Mouse (Mus musculus) T-helper 17 cell (primary cell): ENCODE results near the gene Tns3.

ENCODE experiments used
- in situ Hi-C, 2 experiments: fragments of 300-600 bp; cut with MboI, MseI; formaldehyde crosslinking; loops; 1 replicate in 1 of 2; 2 replicates in 1 of 2; pipeline ENCODE4 v1.15.1; 2025; ENCODE audit warnings: high pct_unique_total_duplicates in 2 of 2

Tns3 gene

DNA sequence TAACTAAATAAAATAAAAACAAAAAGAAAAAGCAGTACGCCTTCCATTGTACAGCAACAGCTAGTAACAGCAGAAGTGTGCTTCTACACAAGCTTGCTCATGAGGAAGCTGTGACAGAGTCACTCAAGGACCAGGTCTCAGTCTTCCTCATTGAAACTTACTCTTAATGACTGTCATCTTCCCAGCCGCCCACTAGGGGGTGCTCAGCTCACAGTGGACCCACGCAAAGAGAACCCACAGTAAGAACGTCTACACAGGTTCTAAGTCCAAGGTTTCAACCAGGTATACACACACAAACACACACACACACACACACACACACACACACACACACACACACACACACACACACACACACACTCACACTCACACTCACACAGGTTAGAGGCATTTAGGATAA lies 129.4 kb downstream of the Tns3 start:
- in situ Hi-C loops, result loop anchor here (5.0 to 25.0 kb wide), 5 partner anchors 322 to 602 kb away; partner anchors contain the start of gene Pkd1l1 (in 1 of the 2)

DNA sequence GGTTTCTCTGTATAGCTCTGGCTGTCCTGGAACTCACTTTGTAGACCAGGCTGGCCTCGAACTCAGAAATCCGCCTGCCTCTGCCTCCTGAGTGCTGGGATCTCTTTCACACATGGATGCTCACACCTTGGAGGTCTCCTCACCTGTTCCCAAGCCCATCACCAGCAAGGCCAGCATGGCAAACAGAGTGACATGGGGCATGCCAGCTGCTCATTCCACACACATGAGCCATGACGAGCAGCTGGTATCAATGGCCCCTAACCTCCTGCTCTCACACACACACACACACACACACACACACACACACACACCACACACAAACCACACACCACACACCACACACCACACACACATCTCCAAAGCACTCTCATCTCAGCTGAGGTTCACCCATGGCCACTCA lies 131.6 kb downstream of the Tns3 start:
- in situ Hi-C loops, result loop anchor here (5.0 to 25.0 kb wide), 5 partner anchors 325 to 605 kb away; partner anchors contain the start of gene Pkd1l1 (in 1 of the 2)

DNA sequence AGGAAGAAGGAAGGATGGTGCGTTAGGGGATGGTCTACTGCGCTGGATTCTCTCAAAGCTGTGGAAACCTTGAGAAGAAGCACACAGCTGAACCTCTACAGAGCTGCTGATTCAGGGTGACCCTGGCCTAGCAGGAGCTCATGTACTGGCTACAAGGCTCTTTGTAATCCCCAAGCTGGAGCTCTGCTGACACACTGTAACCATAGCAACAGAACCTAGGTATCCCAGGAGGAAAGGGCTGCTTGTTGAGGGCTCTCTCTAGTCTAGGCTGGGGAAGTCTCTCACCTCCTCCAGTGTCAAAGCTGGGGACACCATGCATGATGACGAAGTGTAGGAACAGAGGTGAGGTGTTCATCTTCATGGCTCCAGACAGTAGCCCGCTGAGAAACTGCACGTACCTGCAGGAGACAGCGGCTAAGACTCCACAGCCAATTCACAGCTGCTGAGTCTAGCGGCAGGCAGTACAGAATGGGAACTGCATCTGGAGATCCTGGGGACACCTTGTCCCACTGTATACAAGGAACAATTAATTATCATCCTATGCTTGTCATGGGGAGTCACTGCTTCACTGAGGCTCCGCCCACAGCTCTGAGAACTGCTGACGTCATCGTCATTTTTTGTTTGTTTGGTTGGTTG lies 132.1 kb downstream of the Tns3 start:
- in situ Hi-C loops, result loop anchor here (5.0 to 25.0 kb wide), 5 partner anchors 325 to 605 kb away; partner anchors contain the start of gene Pkd1l1 (in 1 of the 2)

GRCm38 (mm10) chr11:8530506-8530905 lies 133.8 kb downstream of the Tns3 start:
- in situ Hi-C loops, result loop anchor here (5.0 to 25.0 kb wide), 5 partner anchors 327 to 607 kb away; partner anchors contain the start of gene Pkd1l1 (in 1 of the 2)

DNA sequence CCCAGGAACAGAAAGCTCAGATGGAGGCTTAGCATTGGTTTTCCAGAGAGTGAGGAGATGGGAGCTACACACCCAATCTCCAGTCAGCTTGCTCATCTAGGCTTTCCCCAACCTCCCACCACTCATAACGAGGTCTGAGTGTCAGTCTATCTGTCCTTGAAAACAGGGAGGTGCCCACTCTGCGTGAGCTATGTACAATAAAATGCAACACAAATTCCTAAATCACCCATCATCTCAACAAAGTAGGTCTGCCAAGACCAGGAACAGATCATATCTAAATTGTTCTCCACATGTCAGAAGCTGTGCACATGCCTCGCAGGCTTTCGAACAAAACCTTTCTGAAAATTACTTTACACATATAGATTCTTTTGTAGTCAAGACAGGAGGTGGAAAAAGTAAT lies 134.3 kb downstream of the Tns3 start:
- in situ Hi-C loops, result loop anchor here (5.0 to 25.0 kb wide), 5 partner anchors 327 to 607 kb away; partner anchors contain the start of gene Pkd1l1 (in 1 of the 2)

DNA sequence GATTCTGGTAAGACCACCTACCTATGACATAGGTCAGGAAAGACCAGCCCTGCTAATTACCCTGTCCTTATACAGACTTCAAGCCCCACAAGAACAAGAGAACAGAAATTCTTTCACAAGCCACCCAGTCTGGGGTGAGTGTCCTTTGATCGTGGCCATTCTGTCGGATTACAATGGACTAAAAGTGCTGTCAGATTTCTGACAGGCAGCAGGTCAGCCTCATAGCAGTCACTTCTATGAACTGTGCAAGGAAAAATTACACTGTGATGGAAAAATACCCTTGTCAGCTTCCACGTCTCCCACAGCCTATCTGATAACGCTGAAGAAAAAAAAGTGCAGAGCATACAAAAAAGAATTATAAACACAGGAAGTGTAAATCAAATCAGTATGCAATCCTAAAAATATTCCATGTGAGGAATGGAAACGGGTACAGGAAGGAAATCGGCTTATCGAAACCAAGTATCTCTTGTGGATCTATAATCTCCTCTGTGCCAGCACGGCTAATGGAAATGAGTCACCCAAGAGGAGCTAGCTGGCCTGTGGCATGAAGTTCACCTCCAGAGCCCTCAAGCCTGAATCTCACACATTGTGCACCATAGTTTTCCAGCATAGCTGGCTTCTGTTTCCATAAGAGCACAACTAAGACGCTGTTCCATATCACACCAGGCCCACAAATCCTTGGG lies 138.7 kb downstream of the Tns3 start:
- in situ Hi-C loops, result loop anchor here in 1 of 2 experiments (25.0 kb wide), 1 partner anchor 437 kb away; the partner anchor contains the start of gene Pkd1l1

DNA sequence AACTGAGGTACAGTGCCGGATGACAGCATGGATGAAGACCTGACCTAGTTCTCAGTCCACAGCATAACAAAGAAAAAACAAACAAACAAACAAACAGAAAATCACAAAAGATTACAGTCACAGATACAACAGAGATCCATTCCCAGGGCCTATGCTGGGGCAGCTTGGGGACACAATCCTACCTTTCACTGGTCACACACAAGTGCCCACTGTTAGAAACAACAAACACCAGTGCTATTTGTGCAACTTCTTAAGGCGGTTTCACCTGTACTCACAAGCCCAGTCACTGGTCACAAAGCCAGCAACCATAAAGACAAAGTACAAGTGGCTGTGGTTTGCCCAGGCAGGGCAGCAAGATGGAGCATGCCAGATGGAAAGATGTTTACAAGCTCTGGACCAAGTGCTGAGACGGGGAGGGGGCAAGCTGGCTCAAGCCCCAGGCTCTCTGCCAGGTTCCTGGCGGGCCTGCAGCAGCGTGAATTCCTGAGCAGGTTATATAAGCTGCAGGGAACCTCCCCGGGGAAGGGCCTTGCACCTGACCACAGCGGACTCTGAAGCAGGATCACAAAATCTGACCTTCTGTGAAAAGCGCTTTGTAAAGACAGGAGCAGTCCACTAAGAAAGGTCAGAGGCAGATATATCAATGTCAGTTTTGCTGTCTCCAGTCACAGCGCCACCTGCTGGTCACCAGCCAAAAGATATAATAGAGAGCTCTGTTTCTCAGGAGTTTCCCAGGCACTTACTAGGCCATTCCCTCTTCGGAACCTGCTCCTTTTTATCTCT lies 140.8 kb downstream of the Tns3 start:
- in situ Hi-C loops, result loop anchor here (5.0 kb wide), 2 partner anchors 91 to 96 kb away; no protein-coding TSS in a partner anchor

DNA sequence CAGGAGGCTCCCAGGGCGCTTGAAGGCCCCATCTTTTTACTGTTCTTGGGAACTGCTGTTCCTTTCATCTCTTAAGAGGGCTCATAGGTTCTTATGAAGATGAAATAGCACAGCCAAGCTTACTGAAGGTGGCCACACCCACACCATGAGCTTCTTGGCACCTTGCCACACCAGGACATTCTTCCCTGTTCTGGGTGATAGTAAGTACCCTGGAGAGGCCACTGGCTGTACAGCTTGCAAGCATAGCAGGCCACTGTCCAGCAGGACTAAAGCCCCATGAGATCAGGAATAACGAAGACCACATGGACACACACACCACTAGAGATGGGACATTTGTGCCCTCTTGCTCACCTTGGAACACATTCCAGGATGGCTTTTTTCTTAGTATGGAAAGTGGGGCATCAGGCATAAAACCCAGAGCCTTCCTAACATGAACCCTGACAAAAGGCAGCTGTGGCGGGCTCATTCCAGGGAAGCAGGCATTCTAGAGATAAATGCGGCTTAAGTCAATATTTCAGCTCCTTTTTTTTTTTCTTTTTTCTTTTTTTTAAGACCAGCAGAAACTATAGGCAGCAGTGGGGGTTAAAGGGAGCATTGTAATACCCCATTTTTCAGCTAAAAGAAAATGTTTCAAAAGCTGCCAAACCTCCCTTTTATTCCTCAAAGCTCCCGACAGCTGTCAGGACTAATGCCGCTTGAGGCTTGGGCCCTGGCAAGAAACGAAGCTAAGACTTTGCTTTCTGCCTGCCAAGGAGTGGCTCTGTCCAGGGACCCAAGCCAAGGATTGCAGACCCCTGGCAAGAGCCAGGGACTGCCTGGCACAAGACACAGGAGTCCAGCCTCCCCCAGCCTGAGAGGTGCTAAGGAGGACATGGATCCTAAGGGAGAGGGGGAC lies 150.7 kb downstream of the Tns3 start:
- in situ Hi-C loops, result no loop called here

DNA sequence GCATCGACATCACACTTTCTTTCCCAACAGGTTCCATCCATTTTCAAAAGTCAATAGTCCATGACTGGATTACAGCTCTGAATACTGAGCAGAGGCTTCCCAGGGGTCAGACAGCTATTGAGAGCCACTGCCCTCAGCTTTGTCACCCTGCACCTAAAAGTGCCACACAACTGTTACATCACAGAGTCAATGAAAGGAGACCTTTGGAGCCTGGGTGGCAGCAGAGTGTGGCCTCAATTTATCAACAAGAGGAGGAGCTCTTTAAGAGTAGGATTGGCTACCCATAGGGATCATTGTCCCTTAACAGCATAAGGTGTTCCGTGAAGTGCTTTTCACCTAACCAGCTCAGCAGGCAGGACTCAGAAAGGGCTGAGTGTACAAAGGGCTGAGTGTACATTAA lies 154.0 kb downstream of the Tns3 start:
- in situ Hi-C loops, result no loop called here

DNA sequence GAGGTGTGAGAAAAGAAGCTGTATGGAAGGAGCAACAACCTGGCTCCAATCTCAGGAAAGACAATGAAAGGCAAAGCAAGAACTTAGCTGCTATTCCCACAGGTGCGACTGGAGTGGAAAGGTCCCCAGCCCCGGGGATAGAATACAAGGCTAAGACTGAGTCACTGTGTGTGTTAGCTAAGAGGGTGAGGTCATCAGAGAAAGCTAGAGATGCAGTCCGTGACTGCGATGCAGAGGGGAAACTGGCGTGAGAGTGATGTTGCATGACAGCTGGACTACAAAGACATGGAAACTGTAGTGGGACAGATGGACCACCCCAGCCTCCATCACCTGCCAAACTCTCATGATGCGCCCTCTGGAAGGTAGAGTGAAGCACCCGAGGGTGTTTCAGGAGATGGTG lies 154.7 kb downstream of the Tns3 start:
- in situ Hi-C loops, result no loop called here

GRCm38 (mm10) chr11:8503735-8504134 lies 160.6 kb downstream of the Tns3 start:
- in situ Hi-C loops, result no loop called here

DNA sequence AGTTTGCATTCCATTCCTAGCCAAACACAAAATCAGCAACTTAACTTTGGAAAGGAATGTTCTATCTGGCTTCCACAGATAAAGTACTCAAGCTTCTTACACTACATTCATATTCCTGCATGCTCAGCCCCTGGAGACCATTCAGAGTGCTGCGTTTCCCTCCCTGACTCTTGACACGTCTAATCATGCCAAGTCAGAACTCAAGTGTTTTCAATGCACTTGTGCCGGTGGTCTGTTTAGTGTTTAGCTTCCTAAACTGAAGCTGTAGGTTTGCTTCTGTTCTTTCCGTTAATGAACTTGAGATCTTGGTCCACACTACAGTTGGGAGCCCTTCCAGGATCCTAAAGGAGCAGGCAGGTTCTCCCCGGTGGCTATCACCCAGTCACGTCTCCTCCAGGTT lies 163.5 kb downstream of the Tns3 start:
- in situ Hi-C loops, result no loop called here

- in situ Hi-C loops, result no loop called here
Observed at GRCm38 (mm10) chr11:8497136-8497535, 167.2 kb downstream of the Tns3 start.

- in situ Hi-C loops, result no loop called here
Observed at GRCm38 (mm10) chr11:8496686-8497085, 167.6 kb downstream of the Tns3 start.

DNA sequence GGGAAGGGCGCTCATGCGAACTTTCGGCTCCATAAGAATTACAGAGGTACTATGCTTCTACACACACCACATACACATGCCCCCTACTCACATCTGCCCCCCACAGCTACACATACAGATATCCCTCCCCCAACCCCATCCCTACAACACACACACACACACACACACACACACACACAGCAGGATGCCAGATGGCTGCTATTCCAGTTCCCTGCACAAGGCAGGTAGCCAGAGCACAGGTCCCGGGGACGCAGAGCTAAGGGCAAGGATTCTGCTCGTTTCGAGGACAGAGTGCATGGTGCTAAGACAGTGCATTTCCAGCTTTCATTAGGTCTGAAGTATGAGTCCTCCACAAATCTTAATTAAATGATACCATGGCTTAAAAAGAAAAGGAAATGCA lies 168.5 kb downstream of the Tns3 start:
- in situ Hi-C loops, result no loop called here

GRCm38 (mm10) chr11:8495036-8495435 lies 169.3 kb downstream of the Tns3 start:
- in situ Hi-C loops, result no loop called here

GRCm38 (mm10) chr11:8493931-8494490 lies 170.3 kb downstream of the Tns3 start:
- in situ Hi-C loops, result no loop called here

DNA sequence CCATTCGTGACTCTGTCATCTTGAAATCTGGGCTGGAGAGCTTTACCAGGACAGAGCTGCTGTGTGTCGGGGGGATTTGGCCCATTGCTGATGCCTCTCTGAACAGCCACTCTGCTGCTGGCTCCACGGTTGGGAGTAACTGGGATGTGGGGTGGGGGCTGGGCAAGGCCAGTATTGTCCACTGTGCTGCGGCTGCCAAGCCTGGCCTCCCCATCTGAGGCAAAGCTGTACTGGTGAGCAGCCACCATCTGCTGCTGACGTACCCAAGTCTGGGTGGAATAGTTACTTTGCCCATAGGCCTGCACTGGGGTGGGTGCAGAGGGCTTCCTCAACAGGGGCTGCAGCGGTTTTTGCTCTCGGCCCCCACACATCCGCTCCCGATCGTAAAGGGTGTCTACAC lies 172.0 kb downstream of the Tns3 start:
- in situ Hi-C loops, result no loop called here

DNA sequence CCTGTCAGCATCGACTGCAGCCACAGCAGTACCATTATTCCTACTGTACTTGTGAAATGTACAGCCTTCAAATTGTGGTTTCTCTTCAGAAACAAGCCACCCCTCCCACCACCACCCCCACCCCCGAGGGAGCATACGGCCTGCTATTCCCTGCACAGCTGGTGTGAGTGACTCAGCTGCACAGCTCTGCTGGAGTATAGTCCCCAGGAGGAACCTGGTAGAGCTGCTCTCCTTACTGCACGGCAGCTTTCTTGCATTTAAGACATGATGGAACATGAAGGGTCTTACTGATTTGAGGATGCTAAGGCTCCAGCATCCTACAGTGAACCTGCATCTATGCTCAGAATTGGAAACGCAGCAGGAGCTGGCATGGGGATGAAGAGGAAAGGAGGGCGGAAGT lies 176.1 kb downstream of the Tns3 start:
- in situ Hi-C loops, result no loop called here

DNA sequence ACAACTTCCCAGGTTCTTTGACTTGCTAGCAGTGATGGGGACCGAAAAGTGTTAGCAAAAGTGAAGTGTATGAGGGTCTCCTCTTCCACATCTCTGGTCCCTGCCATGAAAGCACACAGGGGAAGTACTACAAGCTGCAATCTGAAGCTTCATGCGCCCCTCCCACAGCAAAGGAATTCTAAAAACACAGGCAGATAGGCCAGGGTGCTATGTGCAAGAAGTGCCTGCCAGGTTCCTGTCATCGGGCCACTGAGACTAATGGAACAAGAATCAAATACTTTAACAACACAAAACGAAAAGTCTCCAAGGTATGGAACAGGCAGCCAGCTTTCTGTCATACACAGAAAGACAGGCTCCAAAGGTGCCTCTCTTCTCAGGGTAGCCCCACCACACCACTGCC lies 177.8 kb downstream of the Tns3 start:
- in situ Hi-C loops, result no loop called here

DNA sequence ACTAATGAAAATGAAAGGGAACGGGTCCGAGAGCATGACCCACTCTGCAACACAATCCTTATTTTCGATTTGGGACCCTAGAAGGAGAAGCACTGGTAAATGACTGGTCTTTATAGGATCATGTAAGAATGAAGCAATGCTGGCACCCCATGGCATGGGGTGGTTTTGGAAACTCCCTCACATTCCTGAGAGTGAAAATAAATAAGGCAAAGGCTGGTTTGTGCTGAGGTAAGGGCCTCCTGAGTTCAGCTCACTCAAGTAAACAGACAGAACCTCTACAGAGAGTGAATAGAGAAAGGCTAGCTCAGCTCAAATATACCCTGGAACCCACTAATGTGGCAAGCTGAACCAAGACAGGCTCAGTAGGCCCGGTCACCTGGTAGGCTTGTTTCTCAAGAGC lies 179.8 kb downstream of the Tns3 start:
- in situ Hi-C loops, result no loop called here
